Mouse (Mus musculus) kidney, adult 2 months (tissue): Measurements from ENCODE around the gene Pgc.

Source experiments
- CTCF ChIP-seq: fragments of 200-500 bp; conservative IDR thresholded peaks from 2 replicates; pipeline ENCODE4 v1.5.1; 2011; ENCODE audit warnings: low read depth, mild to moderate bottlenecking, control low read depth, low read length, moderate library complexity, mixed read lengths; ENCODE audit not compliant: insufficient read depth, insufficient read length
- POLR2A ChIP-seq: fragments of 200-500 bp; IDR thresholded peaks from one replicate; pipeline ENCODE4 v1.6.1; 2011; ENCODE audit warnings: low read depth, low read length, control low read depth

- TF ChIP-seq CTCF (no peak), POLR2A (no peak)
Observed at GRCm38 (mm10) chr17:47750101-47750500, 23.5 kb downstream of the Pgc start.
